Mouse (Mus musculus): ENCODE results near the gene Fgf14.

DNA sequence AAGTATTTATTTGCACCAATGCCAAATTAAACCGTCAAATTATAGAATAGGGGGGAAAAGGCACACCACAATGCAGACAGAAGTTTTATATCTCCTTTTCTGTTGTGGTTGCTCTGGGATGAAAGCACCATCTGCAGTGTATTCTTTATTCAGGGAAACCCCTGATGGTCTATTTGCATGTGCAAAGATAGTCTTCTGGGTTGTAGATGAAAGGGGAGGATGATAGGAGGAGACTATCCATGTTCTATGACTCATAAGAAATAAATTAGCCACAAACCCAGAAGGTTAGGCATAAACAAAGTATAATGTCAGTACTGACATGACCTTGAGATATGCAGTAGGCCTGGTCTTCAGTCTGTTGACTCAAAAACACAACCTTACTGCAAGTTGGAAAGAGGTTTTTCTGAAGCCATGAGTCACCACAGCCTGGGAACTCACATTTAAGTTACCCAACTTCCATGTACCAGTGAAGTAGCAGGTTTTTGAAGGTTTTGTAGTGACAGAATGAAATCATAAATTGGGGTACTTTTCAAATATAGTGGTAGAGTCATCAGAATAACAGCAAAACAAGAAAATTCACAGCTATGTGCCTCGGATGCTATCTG is 686.2 kb downstream of the Fgf14 start:
- TF ChIP-seq GATA1 (IDR thresholded peaks at IDR 0.05; ENCODE audit: borderline replicate concordance, low read length) (no peak), CTCF (IDR thresholded peaks at IDR 0.05; ENCODE audit: low read depth, low read length) (no peak), POLR2AphosphoS5 (IDR thresholded peaks at IDR 0.05; ENCODE audit: insufficient replicate concordance, low read depth, low read length) (no peak), TAL1 (conservative IDR thresholded peaks at IDR 0.05; ENCODE audit: low read depth, low read length) (no peak)

Data from G1E (cell line).